Mouse (Mus musculus): ENCODE data around the gene Serpinb9g.

Gene Serpinb9g

DNA sequence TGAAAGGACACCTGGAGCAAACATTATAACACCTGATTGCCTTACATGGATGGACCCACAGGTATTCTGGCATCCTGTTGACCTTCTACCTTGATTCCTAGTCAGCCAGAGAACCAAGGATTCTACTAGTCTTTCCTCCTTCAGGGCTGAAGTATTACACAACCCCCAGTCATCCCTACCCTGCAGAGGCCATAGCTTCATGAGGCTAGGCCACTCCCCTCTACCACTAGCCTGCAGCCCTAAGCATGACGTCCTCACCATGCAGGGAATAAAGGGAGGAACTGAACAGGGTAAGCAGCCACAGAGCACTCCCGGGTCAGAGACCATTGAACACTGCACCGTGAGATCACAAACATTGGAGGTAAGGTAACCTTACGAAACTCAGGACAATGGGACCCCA, at the start of gene Serpinb9g:
Gene Serpinb9g (plus strand): TSS at position 301 of the 400 bp plus-strand sequence.
- in situ Hi-C loops (cut with MseI, MboI), result loop anchor here in 1 of 2 experiments (5.0 kb wide), 1 partner anchor 162 kb away; the partner anchor contains the start of gene Serpinb9f

- in situ Hi-C loops (cut with MseI, MboI), result loop anchor here in 1 of 2 experiments (5.0 kb wide), 1 partner anchor 162 kb away; the partner anchor contains the start of gene Serpinb9f
Observed at GRCm38 (mm10) chr13:33483872-33484271, 718 bp upstream of the Serpinb9g start.

- in situ Hi-C loops (cut with MseI, MboI), result no loop called here
Observed at GRCm38 (mm10) chr13:33524629-33525028, 40.0 kb downstream of the Serpinb9g start.

- in situ Hi-C loops (cut with MseI, MboI), result no loop called here
Observed at GRCm38 (mm10) chr13:33532814-33533213, 48.2 kb downstream of the Serpinb9g start.

Data from mouse trophoblast stem cell (cell line).